Mouse (Mus musculus): ENCODE results near the gene Ctsz.

The Ctsz gene

GRCm38 (mm10) chr2:174438737-174439449 is at the start of gene Ctsz:
Gene Ctsz, minus strand, starts transcription at chr2:174439039.
- DNase-seq (ENCODE audit: extremely low read depth, insufficient read length, low spot score): peak; percentile 79

DNA sequence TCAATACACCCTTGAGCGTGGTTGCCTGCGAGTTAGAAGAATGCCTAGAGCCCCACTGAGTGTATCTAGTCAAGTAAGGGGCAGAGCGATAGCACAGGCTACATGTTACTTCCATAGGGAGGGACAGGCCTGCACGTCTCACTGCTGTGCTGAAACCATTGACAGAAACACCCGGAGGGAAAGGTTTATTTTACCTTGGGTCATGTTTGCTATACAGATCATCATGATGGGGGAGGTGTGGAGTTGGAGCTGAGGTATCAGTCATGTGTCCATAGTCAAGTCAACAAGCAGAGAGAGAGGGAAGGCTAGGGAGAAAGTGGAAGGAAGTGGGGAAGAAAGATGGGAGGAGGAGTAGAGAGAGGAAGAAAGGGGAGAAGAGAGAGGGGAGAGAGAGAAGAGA is 48.2 kb upstream of the Ctsz start:
- DNase-seq (ENCODE audit: extremely low read depth, insufficient read length, low spot score): no peak

DNA sequence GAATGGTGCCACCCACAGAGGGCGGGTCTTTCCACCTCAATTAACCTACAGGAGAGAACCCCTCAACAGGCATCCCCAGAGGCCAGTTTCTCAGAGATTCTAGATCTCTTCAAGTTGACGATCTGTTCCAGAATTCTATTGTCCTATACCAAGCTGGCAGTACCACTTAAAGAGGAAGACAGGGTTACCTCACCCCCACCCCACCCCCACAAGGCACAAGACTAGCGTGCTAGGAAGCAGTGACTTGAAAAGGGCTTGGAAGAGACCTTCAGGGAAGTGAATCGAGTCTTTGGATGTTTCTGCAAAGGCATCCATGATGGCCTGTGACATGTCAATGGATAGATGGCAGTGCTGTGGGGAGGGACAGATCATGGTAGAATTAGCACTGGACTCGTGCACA is 39.9 kb upstream of the Ctsz start:
- no peak for DNase-seq (ENCODE audit: extremely low read depth, insufficient read length, low spot score)

DNA sequence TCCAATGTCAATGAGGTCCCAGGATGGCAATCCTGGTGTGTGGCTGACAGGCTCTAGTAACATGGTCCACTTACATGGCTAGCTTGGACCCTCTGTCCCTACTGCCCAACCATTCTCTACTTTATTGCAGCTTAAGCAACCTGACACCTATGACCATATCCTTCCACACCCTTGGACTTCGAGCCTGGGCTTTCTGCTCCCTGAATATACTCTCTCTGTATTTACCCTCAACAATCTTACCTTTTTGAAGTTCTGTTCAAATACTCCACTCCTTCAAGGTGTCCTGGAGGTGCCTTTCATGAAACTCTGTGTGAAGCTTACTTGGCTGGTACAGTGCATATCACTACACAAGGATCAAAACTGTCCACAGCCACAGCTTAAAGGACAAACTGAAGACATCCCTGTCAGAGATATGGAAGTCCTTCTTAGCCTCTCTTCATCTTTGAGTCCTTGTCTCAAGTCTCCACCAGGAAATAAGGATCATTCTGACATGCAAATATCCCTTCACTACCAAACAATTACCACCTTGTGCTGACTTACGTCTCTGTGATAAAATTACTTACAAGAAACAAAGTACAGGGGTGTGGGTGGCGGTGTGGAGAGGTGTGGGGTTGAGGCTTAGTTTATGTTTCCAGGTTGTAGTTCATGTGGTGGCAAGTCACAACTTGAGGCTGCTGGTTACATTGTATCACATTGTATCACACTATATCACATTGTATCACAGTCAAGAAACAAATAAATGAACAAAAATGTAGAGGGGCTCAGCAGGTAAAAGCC is 38.9 kb upstream of the Ctsz start:
- DNase-seq (ENCODE audit: extremely low read depth, insufficient read length, low spot score): no peak

- DNase-seq (ENCODE audit: extremely low read depth, insufficient read length, low spot score): no peak
These were observed 34.7 kb upstream of the Ctsz start for GRCm38 (mm10) chr2:174473550-174473927.

DNA sequence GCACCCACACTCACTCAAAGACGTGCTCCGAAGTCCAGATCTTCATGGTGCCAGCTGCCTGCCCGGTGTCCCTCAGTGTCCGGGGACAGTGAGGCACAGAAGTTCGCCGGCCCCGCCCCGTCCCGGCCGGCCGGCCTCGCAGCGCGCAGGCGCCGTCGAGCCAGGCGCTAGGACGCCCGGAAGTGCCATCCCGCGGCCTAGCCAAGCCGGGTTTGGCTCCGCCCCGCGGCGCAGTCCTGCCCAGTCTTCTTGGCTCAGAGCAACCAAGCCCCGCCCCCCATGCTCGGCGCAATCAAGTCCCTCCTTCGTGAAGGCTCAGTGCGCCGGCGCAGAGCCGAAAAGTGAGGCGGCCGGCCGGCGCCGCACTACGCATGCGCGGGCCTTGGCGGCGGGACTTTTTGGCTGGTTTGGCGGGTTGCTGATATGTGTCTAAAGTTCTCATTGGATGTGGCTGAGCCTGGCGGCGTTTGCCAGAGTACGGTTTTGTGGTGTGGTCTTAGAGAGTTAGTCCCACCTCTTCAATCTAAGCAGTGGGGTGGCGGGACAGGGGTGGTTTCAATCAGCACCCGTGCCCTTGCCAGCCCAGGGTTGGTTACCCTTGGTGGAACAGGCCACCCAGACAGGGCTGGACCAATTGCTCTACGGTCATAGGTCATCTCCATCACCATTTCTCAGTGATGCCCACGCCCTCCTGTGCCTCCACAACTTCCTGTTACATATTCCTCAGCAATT is 34.1 kb upstream of the Ctsz start, which contains the start of gene Prelid3b:
Gene Prelid3b, minus strand, starts transcription at position 264 of the 732 bp plus-strand sequence.
- peak; percentile 100 for DNase-seq (ENCODE audit: extremely low read depth, insufficient read length, low spot score)

- DNase-seq (ENCODE audit: extremely low read depth, insufficient read length, low spot score): no peak
These were observed 33.6 kb upstream of the Ctsz start for GRCm38 (mm10) chr2:174472407-174472806.

DNA sequence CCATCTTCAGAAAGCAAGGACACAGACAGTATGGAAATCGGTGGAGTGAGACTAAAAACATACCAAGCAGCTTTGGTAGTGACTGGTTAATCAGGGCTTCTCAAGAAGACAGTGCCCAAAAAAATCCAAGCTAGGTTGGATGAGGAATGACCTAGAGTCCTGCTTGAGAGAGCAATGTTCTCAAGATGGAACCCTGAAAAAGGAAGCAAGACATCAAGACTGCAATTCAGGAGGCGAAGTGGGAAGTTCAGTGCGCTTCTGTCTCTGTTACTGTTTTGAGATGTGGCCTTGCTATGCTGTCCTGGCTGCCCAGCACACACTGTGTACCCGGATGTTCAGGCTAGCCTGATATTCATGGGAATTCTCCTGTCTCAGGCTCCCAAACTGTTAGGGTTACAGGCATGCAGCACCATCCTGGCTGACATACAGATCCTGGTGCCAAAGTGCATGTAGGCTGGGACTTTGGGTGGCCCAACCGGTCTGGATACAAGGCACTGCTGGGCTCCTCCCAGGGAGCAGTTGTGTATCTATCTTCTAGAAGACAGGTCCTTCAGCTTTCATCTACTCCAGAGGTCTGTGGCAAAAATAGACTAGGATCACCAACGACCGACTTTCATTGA is 32.1 kb upstream of the Ctsz start:
- DNase-seq (ENCODE audit: extremely low read depth, insufficient read length, low spot score): no peak

GRCm38 (mm10) chr2:174470333-174470732 is 31.5 kb upstream of the Ctsz start:
- no peak for DNase-seq (ENCODE audit: extremely low read depth, insufficient read length, low spot score)

DNA sequence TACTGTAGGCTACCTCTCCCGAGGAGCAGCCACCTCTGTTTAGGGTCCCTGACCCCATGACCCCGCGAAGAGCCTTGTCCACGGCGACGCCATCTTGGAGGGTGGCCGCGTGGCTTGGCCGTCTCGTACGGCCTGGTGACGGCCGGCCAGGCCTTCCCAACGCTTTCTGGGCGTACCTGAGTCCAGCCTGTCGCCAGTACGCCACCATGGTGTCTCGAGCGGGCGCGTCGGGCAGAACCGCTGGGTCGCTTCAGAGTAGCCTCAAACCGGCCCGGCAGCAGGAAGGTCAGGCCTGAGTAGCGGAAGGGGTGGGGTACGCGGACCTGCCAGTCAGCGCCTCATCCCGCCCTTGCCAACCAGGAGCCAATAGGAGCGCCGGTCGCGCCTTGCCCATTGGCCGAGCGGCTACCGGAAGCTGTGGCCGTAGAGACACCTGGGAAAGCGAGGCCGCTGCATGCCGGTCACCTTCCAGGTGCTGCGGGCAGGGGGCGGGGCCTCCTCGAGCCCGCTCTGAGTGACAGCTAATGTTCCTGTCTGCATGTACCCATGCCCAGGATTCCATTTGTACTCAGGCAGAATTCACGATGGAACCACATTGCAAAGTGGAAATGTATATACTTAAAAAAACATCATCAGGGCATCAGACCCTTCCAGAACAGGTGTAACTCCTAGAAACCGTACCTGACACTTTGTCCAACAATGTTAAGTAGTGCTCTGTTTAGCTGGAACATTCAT is 25.1 kb upstream of the Ctsz start, which contains the start of gene Atp5e:
Gene Atp5e, minus strand, starts transcription at position 317 of the 735 bp plus-strand sequence.
- DNase-seq (ENCODE audit: extremely low read depth, insufficient read length, low spot score): peak; percentile 93

GRCm38 (mm10) chr2:174463370-174463769 is 24.5 kb upstream of the Ctsz start:
- DNase-seq (ENCODE audit: extremely low read depth, insufficient read length, low spot score): no peak

DNA sequence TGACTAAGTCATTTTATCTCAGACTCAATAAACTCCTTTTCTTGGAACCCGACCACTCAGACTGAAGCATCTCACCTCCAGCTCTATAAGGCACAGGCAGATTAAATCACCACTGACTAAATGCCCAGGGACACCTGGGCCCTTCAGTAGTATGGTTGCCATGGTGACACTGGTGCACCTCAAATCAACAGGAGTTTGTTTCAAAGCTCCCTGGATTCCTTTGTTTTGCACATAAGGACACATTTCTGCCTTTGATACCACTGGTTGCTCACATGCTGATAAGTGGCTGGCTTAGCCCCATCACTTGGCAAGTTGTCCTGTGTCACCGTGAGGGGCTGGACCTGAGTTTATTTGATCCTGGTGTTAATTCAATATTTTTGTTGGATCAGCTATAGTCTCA is 20.5 kb upstream of the Ctsz start:
- no peak for DNase-seq (ENCODE audit: extremely low read depth, insufficient read length, low spot score)

- no peak for DNase-seq (ENCODE audit: extremely low read depth, insufficient read length, low spot score)
These were observed 14.8 kb upstream of the Ctsz start for GRCm38 (mm10) chr2:174453681-174454080.

- no peak for DNase-seq (ENCODE audit: extremely low read depth, insufficient read length, low spot score)
These were observed 11.5 kb upstream of the Ctsz start, which contains the start of gene Tubb1 for GRCm38 (mm10) chr2:174450353-174450752. Gene Tubb1, plus strand, starts transcription at chr2:174450695.

DNA sequence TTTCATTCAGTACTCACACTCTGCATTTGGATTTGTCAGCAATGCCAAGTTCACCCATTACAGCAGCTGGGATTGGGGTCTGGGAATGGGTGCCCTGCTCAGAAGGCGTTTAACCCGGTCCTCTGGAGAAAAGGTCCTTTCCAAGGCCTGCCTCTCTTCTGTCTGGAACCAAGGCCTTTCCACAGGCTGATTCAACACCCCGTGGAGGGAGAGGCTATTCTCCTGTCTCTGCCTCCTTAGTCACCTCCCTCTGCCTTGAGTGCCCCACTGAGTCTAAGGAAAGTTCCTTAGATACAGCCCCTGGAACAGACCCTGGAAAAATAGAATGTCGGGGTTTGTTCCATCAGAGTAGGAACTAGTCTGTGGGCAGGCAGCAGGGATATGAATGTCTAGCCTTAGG is 9.6 kb upstream of the Ctsz start:
- no peak for DNase-seq (ENCODE audit: extremely low read depth, insufficient read length, low spot score)

- DNase-seq (ENCODE audit: extremely low read depth, insufficient read length, low spot score): no peak
These were observed 8.1 kb upstream of the Ctsz start for GRCm38 (mm10) chr2:174446905-174447304.

GRCm38 (mm10) chr2:174446492-174446891 is 7.7 kb upstream of the Ctsz start:
- no peak for DNase-seq (ENCODE audit: extremely low read depth, insufficient read length, low spot score)

- DNase-seq (ENCODE audit: extremely low read depth, insufficient read length, low spot score): no peak
These were observed 6.2 kb upstream of the Ctsz start for GRCm38 (mm10) chr2:174445018-174445417.

GRCm38 (mm10) chr2:174444359-174444758 is 5.5 kb upstream of the Ctsz start:
- DNase-seq (ENCODE audit: extremely low read depth, insufficient read length, low spot score): no peak

DNA sequence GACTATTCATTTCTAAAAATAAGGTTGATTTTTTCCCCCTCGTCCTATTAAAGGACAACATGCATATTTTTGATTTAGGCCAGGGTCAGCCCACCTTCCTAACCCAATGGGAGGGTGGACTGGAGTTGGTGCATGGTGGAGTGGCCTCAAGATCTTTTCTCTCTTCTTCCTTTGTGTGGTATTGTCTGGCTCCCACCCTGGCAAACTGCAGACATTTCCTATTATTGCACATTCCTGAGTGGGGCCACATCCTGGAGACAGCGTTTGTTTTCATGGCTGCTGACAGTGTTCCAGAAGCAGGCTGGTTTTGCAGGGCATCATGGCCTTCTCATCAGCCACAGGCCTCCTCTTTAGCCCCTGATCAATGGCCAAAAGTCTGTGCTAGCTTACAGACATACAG is 4.2 kb upstream of the Ctsz start:
- DNase-seq (ENCODE audit: extremely low read depth, insufficient read length, low spot score): no peak
